Mouse (Mus musculus) T-helper 17 cell (primary cell): ENCODE results near the gene Nudt6.

ENCODE experiments used
- in situ Hi-C, 2 experiments: fragments of 300-600 bp; cut with MboI, MseI; formaldehyde crosslinking; loops; 1 replicate in 1 of 2; 2 replicates in 1 of 2; pipeline ENCODE4 v1.15.1; 2025; ENCODE audit warnings: high pct_unique_total_duplicates in 2 of 2

The Nudt6 gene

DNA sequence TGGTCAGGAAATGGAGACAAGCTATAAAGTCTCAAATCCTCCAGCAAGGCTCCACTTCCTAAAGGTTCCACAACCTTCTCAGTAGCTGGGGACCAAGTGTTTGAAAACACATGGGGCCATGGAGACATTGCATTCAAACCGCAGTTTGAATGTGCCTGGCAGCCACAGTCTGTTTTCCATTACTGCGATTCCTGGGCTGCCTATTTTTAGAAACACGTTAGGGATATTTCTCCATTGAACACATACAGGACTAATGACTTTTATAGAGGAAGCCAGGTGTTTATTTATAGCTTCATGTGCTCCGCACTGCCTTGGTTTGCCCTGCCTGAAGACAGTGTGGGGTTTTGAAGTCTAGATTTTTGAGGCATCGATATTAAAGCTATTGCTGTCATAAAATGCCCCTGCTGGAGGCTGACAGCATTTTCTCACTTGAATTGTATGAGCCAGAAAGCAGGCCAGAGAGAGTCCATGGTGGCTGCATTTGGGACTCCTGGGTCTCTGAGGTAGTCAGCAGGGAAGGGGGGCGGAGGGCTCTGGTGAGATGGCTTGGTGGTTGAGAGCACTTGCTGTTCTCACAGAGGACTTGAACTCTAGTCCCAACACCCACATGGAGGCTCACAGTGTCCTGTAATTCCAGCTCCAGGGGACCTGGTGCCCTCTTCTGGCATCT, 36.8 kb downstream of the Nudt6 start:
- in situ Hi-C loops: no loop called here

- in situ Hi-C loops: no loop called here
These were observed 38.6 kb downstream of the Nudt6 start for GRCm38 (mm10) chr3:37381457-37381856.

- in situ Hi-C loops: loop anchor here (5.0 kb wide), 1 partner anchor 43 kb away; no protein-coding TSS in a partner anchor
These were observed 39.8 kb downstream of the Nudt6 start for GRCm38 (mm10) chr3:37379930-37380881.

GRCm38 (mm10) chr3:37379201-37379600, 40.8 kb downstream of the Nudt6 start:
- in situ Hi-C loops: loop anchor here (5.0 kb wide), 1 partner anchor 42 kb away; no protein-coding TSS in a partner anchor

GRCm38 (mm10) chr3:37378412-37378811, 41.6 kb downstream of the Nudt6 start:
- in situ Hi-C loops: loop anchor here (5.0 kb wide), 1 partner anchor 41 kb away; no protein-coding TSS in a partner anchor

DNA sequence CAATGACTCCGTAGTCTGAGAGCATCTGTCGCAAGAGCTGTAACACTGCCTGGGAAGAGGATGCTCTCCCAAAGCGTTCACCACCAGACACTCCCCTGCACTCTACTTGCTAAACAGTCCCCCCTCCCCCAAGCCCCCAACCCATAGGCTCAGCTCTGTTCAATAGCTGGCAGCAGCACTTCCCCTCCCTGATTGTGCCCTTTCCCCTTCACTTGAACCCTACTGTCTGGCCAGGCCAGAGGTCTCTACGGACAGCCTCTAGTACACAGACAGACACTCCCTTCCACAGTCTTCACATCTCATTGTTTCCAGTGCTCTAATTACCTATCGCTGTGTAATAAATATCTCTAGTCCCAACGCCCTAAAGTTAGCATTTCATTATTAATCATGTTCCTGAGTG, 42.1 kb downstream of the Nudt6 start:
- in situ Hi-C loops: loop anchor here (5.0 kb wide), 1 partner anchor 41 kb away; no protein-coding TSS in a partner anchor

DNA sequence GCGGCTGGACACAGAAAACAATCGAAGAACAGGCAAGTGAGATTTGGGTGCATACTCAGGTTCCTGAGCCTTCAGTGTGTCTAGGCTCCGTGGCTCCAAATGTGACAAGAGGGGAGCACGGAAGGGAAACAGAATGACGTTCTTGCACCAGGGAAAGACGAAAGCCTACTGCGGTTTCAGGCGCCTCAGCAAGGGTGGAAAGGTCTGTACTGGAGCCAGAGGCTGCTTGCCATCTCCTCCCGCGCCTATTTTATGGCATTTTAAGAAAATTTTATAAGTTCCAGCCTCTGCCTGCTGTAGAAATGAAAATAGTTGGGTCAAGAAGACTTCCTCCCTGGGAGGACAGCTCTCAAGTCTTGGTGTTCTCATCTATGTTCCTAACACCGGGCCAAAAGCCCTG, 46.3 kb downstream of the Nudt6 start:
- in situ Hi-C loops: no loop called here

GRCm38 (mm10) chr3:37370407-37370806, 49.6 kb downstream of the Nudt6 start:
- in situ Hi-C loops: no loop called here

GRCm38 (mm10) chr3:37366381-37367053, 53.5 kb downstream of the Nudt6 start:
- in situ Hi-C loops: no loop called here

DNA sequence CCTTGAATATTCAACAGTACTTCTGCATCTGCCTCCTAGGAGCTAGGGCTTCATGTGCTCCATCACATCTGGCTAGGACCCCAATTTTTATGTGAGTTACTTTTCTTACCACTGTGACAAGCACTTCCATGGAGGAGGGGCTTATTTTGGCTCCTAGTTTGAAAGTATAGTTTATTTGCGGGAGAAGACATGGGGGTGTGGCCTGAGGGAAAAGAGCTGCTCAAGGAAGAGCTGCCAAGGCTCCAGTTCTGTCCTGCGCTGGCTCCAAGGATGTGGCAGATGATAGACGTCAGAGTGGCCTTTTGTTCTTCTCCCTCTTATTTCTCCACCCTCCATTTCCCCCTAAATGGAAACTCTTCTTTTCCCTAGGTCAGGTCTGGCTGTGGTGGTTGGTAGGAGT, 54.0 kb downstream of the Nudt6 start:
- in situ Hi-C loops: no loop called here

DNA sequence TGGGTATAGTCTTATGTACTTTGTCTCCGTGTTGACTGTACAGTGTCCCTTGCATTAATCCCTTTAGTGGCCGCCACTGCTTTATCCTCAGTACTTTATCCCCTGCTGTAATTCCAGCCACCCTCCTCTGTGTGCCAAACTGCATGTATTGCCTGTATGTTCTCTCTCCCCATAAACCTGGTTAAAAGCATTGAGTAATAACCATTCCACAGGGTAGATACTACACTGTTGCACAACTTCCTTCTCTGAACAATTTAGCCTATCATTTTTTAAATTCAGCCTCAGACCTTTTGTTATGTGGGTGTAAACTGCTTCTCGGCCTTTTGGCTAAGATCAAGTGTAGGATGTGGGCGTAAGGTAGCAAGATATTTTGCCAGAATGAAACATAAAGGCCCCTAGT, 54.9 kb downstream of the Nudt6 start:
- in situ Hi-C loops: no loop called here

GRCm38 (mm10) chr3:37360729-37361128, 59.3 kb downstream of the Nudt6 start:
- in situ Hi-C loops: loop anchor here in 1 of 2 experiments (5.0 kb wide), 1 partner anchor 53 kb away; no protein-coding TSS in a partner anchor
